Mouse (Mus musculus): ENCODE data around the gene Adra1d.

Adra1d gene

GRCm38 (mm10) chr2:131561891-131562585 lies at the start of gene Adra1d:
TSS of gene Adra1d (minus strand) at chr2:131562283.
- DNase-seq (ENCODE audit: low read depth, low spot score): no peak

- DNase-seq (ENCODE audit: low read depth, low spot score): no peak
Measured at GRCm38 (mm10) chr2:131601881-131602280, 39.8 kb upstream of the Adra1d start.

GRCm38 (mm10) chr2:131594871-131595270 lies 32.8 kb upstream of the Adra1d start:
- DNase-seq (ENCODE audit: low read depth, low spot score): no peak

- DNase-seq (ENCODE audit: low read depth, low spot score): no peak
Measured at GRCm38 (mm10) chr2:131587521-131587920, 25.4 kb upstream of the Adra1d start.

- DNase-seq (ENCODE audit: low read depth, low spot score): no peak
Measured at GRCm38 (mm10) chr2:131581506-131581905, 19.4 kb upstream of the Adra1d start.

GRCm38 (mm10) chr2:131562586-131563122 lies 571 bp upstream of the Adra1d start:
- no peak for DNase-seq (ENCODE audit: low read depth, low spot score)

- DNase-seq (ENCODE audit: low read depth, low spot score): no peak
Measured at GRCm38 (mm10) chr2:131561344-131561870, 676 bp downstream of the Adra1d start.

- no peak for DNase-seq (ENCODE audit: low read depth, low spot score)
Measured at GRCm38 (mm10) chr2:131560205-131560919, 1.7 kb downstream of the Adra1d start.

GRCm38 (mm10) chr2:131557896-131558295 lies 4.2 kb downstream of the Adra1d start:
- DNase-seq (ENCODE audit: low read depth, low spot score): no peak

GRCm38 (mm10) chr2:131552736-131553400 lies 9.2 kb downstream of the Adra1d start:
- DNase-seq (ENCODE audit: low read depth, low spot score): no peak

GRCm38 (mm10) chr2:131551701-131552620 lies 10.1 kb downstream of the Adra1d start:
- DNase-seq (ENCODE audit: low read depth, low spot score): no peak

- no peak for DNase-seq (ENCODE audit: low read depth, low spot score)
Measured at GRCm38 (mm10) chr2:131550906-131551305, 11.2 kb downstream of the Adra1d start.

- no peak for DNase-seq (ENCODE audit: low read depth, low spot score)
Measured at GRCm38 (mm10) chr2:131550474-131550873, 11.6 kb downstream of the Adra1d start.

GRCm38 (mm10) chr2:131549090-131549489 lies 13.0 kb downstream of the Adra1d start:
- DNase-seq (ENCODE audit: low read depth, low spot score): no peak

- DNase-seq (ENCODE audit: low read depth, low spot score): no peak
Measured at GRCm38 (mm10) chr2:131548330-131548729, 13.8 kb downstream of the Adra1d start.

GRCm38 (mm10) chr2:131546745-131547408 lies 15.2 kb downstream of the Adra1d start:
- DNase-seq (ENCODE audit: low read depth, low spot score): no peak

GRCm38 (mm10) chr2:131546308-131546700 lies 15.8 kb downstream of the Adra1d start:
- no peak for DNase-seq (ENCODE audit: low read depth, low spot score)

- peak; percentile 58 for DNase-seq (ENCODE audit: low read depth, low spot score)
Measured at GRCm38 (mm10) chr2:131545386-131546307, 16.4 kb downstream of the Adra1d start.

- DNase-seq (ENCODE audit: low read depth, low spot score): no peak
Measured at GRCm38 (mm10) chr2:131542531-131542930, 19.6 kb downstream of the Adra1d start.

All from CD4-positive helper T cell, adult 2 months (primary cell).